Mouse (Mus musculus) brain, adult 2 months (tissue): Measurements from ENCODE around the gene Pitpna.
"Not testable (repeated sequence)": the region's sequence is repeated elsewhere in the genome, so short reads cannot be mapped to it uniquely, and the experiment has no call there.

Source experiments
- DNase-seq: peaks from one replicate; pipeline ENCODE4 v3.0.0; 2011; ENCODE audit warnings: low read depth, low spot score

Pitpna gene

DNA sequence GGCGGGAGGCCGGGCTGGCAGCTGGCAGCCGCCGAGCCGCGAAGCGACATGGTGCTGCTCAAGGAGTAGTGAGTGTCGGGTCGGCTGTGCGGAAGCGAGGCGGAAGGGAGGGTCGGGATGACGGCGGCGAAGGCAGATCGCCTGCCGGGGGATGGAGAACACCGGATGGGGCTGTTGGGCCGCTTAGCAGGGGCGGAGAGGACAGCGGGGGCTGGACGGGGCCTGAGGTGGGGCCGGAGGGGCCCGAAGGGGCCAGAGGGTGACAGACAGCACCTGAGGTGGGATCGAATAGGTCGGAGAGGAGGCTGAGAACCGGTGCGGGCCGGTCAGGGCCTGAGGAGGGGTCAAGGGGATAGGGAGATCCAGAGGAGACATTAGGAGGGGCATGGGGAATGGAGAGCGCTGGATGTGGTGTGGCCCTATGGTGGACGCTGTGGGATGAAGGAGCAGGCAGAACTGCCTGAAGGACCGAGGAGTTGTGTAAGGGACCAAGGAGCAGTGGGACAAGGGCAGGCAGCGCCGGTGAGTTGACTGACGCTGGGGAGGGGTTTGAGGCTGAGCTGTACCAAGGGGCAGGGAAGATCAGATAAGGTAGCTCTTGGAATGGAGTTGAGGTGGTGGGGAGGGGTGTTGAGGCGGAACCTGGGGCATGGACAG, 516 bp downstream of the Pitpna start:
- DNase-seq, result no peak

DNA sequence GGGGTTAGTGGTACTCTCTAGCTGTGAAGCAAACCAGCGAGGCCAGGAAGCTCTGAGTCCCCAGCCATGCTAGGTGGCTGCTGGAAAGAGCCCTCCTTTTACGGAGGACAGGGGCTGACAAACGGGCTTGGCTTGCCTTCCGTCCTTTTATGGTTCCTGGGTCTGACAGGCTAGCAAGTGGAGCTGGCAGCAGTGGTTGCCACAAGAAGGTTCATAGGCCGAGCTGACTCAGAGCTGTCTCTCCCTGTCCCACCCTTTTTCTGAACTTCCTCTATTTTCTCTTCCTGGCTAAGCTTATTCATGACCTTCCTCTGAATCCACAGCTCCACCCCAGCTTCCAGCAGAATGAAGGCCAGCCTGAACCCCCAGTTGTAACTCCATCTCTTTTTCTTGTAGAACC, 4.7 kb downstream of the Pitpna start:
- DNase-seq, result no peak

DNA sequence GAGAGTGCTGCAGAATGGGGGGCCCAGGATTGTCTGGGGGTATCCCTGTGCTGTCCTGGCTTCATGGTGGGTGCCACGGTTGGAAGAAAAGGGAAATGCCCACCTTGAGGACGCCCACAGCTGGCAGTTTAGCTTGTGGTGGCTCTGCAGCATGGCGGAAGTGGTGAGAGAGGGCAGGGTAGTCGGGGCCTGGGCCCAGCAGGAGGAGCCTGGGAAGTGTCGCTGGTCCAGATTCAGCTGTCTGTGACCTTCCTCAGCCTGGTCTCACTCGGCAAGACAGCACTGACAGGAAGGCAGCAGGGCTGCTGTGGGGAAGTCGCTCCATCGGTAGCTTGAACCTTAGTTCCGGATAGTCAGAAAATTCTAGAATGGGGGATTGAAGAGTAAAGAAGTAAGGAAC, 6.5 kb downstream of the Pitpna start:
- no peak for DNase-seq

DNA sequence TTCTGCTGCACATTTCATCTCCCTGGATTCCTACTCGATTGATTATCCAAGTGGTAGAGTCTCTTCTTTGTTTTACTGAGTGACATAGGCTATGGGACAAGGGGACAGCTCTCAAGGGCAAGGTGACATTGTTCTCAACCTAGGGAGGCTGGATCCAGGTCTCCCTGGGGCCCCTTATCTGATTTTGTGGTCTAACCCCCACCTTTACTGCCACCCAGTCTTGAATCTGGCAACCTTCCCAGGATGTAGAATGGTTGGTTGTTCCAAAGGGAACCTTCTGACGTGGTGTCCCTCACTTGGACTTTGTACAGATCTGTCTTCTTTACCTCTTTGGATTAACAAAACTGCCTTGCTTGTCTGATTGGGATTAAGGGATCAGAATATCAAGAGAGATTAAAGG, 7.5 kb downstream of the Pitpna start:
- DNase-seq, result no peak

GRCm38 (mm10) chr11:75595816-75596215, 7.9 kb downstream of the Pitpna start:
- DNase-seq, result no peak

DNA sequence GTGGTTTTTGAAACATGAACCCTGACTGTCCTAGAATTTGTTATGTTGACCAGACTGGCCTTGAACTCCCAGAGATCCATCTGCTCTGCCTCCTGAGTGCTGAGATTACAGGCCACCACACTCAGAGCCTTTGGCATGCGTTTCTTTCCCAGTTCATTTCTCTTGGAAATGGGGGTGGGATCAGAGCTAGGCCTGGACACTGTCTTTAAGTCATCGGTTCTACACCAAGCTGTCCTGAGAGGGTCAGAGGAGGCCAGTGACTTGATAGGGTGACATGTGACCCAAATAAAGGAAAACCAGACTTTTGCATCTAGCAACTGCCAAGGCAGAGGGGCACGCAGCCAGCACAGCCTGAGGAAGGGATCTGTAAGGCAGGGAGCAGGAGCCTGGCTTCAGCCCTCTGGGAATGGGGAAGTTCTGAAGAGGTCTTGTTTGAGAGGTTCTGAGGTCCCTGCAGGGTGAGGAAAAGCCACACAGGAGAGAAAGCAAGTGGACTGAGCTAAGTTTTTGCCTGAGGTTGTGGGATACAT, 8.9 kb downstream of the Pitpna start:
- DNase-seq, result no peak

DNA sequence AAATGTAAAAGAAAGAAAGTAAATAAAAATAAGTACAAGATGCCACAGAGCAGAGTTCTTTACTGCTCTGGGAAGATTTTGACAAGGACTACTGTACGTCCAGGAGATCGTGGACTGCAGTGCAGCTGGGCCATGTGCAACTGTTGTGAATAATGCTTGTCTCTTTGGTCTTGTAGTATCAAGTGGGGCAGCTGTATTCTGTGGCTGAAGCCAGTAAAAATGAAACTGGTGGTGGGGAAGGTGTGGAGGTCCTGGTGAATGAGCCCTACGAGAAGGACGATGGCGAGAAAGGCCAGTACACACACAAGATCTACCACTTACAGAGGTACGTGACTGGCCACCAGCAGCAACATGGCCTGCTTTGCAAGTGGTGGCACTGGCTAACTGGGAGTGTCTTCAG, 10.1 kb downstream of the Pitpna start:
- no peak for DNase-seq

GRCm38 (mm10) chr11:75599802-75600201, 11.9 kb downstream of the Pitpna start:
- DNase-seq, result not testable (repeated sequence)

DNA sequence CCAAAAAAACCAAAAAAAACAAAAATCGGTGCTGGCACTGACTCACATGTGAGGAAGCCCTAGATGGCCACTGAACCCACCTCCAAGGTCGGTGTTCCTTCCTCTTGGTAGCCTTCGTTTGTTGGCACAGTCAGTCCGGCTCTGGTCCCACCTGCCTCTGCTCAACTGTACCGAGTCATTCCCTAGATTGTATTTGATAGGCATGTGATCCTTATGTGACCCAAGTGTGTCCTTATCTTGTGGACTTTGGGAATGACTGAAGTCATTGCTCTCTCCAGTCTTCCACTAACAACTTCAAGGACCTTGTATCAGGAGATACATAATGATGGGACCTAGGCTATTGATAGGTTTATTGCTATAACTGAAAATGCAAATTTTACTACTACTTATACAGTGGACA, 16.9 kb downstream of the Pitpna start:
- no peak for DNase-seq

GRCm38 (mm10) chr11:75605318-75605717, 17.4 kb downstream of the Pitpna start:
- no peak for DNase-seq

DNA sequence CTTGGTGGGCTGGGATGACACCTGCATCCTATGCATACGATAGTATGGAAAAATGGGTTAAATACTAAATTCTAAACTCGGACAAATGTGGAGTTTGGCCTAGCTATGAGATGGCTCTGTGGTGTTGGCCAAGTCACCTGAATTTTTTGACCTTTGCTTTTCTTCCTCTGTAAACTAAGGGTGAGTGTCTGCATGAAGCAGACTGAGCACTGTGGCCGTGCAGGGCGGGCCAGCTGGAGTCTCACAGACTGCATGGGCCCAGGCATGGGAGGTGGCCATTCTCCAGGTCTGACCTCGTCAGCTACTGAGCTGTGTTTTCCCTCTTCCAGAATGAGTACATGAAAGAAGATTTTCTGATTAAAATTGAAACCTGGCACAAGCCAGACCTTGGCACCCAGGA, 20.9 kb downstream of the Pitpna start:
- DNase-seq, result no peak

DNA sequence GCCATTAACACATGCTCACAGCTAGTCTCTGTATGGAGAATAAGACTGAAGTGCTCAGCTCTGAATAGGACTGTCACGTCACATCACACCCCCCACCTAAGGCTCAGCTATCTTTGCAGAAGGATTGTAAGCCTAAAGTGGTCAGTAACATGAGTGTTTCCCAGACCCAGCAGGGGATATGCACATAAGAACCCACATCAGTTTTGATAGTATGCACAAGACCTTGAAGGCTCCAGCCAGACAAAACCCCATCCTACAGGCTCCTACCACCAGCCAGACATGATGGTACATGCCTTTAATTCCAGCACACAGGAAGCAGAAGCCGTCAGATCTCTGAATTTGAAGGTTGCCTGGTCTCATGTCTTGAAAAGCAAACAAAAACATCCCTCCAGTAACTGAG, 22.1 kb downstream of the Pitpna start:
- DNase-seq, result no peak

GRCm38 (mm10) chr11:75614769-75615168, 26.9 kb downstream of the Pitpna start:
- DNase-seq, result no peak

- DNase-seq, result no peak
These were observed 27.7 kb downstream of the Pitpna start for GRCm38 (mm10) chr11:75615556-75615955.

GRCm38 (mm10) chr11:75619133-75619532, 31.2 kb downstream of the Pitpna start:
- DNase-seq, result no peak

GRCm38 (mm10) chr11:75620136-75620780, 32.4 kb downstream of the Pitpna start:
- DNase-seq, result peak; percentile 91

GRCm38 (mm10) chr11:75621426-75621825, 33.5 kb downstream of the Pitpna start:
- DNase-seq, result peak; percentile 29

- DNase-seq, result no peak
These were observed 34.9 kb downstream of the Pitpna start for GRCm38 (mm10) chr11:75622588-75623329.

DNA sequence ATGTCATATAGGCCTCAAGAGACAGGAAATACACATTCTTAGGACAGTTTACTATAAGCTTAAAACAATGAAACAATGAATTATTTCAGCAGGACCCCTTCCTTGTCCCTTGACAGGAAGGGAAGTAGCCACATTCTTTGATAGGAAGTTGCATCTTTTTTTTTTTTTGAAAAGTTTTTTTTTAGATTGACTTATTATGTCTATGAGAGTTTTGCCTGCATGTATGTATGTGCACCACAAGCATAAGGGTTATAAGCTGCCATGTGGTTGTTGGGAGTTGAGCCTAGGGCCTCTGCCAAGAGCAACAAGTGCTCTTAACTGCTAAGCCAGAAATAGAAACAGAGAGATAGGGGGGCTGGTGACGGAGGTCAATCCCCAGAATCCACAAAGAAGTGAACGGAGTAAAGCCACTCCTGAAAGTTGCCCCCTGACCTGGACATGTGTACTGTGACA, 36.2 kb downstream of the Pitpna start:
- no peak for DNase-seq

DNA sequence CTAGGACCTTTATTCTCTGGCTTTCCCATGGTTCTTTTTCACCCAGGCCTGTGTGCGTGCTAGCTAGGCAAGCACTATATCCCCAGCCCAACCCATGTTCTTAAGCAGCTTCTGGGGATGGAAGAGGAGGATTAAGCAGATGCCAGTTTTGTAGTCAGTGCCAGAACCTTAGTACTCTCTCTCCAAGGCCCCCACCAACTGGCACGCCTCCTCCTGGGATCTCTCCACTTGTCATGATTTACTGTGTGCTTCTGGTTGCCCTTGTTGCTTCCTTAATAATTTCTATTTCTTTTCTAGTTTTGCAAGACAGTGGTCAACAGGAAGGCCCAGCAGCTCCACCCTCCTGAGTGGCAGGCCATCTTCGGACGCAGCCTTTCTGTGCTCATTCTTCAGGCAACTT, 37.9 kb downstream of the Pitpna start:
- DNase-seq, result peak; percentile 78

- DNase-seq, result no peak
These were observed 42.2 kb downstream of the Pitpna start for GRCm38 (mm10) chr11:75630098-75630497.

DNA sequence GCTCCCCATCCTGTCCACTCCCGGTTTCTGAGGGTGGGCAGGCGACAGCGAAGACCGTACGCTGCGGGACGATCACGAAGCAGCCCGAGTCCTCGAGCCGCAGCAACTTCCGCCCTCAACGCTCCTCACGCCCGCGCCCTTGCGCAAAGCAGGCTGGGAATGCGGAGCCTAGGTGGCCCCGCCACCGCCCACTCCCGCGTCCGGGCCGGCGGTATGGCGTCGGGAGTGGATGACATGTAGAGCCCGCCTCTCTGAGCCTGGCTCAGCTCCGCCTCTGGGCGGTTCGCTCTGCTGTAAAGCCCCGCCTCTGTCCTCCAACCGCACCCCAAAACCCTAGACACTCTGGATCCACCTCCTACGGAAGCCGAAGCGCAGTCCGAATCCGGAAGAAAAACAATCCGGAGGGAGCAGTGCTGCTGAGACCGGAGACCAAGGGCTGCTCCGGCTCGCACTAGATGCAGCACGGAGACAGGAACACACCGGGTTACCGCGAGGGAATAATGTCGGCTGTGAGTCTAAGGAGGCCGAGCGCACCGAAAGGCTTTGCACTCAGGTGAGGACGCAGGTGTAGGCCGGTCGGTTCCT, 42.8 kb downstream of the Pitpna start, which contains the start of gene Inpp5k:
TSS of gene Inpp5k (plus strand) at position 344 of the 585 bp plus-strand sequence.
- DNase-seq, result peak; percentile 100
